Mouse (Mus musculus): Measurements from ENCODE around the gene Ppm1h. TPM values are rescaled to one million over a fixed set of nuclear protein-coding genes. Genes with fewer than 3 reads are reported as not detected.

The Ppm1h gene
- total and polyA plus RNA-seq, 3 experiments = 6.9 to 14.9 TPM; not detected in 1

- TF ChIP-seq TAL1 (IDR thresholded peaks at IDR 0.05; ENCODE audit: low read length) (no peak), MEF2A (IDR thresholded peaks at IDR 0.05; ENCODE audit: extremely low read depth, insufficient replicate concordance, low read depth, low read length, poor library complexity, severe bottlenecking) (no peak), BHLHE40 (IDR thresholded peaks at IDR 0.05; ENCODE audit: borderline replicate concordance, low read depth, low read length) (no peak), MAFK (IDR thresholded peaks at IDR 0.05; ENCODE audit: borderline replicate concordance, low read depth, low read length) (no peak), ELF1 (IDR thresholded peaks at IDR 0.05; ENCODE audit: low read depth, low read length) (no peak), GATA1 (IDR thresholded peaks at IDR 0.05; ENCODE audit: low read depth, low read length) (no peak), POLR2A (IDR thresholded peaks at IDR 0.05; ENCODE audit: control insufficient read depth in 1 of 2, insufficient read depth in 1 of 2, low read depth in 1 of 2, low read length in 2 of 2, poor library complexity in 1 of 2) (no peak), RCOR1 (IDR thresholded peaks at IDR 0.05; ENCODE audit: low read depth, low read length) (no peak), KAT2A (conservative IDR thresholded peaks at IDR 0.05; ENCODE audit: low read depth, low read length) (no peak), USF1 (IDR thresholded peaks at IDR 0.05; ENCODE audit: low read depth, low read length) (no peak), GABPA (IDR thresholded peaks at IDR 0.05; ENCODE audit: low read depth, low read length) (no peak), CTCF (IDR thresholded peaks at IDR 0.05 in 2 of 3, conservative IDR thresholded peaks at IDR 0.05 in 1 of 3; ENCODE audit: control insufficient read depth in 1 of 3, insufficient read depth in 1 of 3, low read depth in 2 of 3, low read length in 3 of 3, poor library complexity in 1 of 3, severe bottlenecking in 1 of 3) (no peak), POLR2AphosphoS5 (IDR thresholded peaks at IDR 0.05; ENCODE audit: borderline replicate concordance, low read depth, low read length) (no peak), USF2 (IDR thresholded peaks at IDR 0.05; ENCODE audit: borderline replicate concordance in 1 of 2, insufficient read depth in 1 of 2, low read depth in 1 of 2, low read length in 2 of 2) (no peak), TBP (IDR thresholded peaks at IDR 0.05; ENCODE audit: low read depth, low read length) (no peak)
- no peak overlapping the region for H3K9ac ChIP-seq (ENCODE audit: control insufficient read depth, low read depth, low read length, poor library complexity, severe bottlenecking)
- DNase-seq (ENCODE audit: low read depth, low spot score) = no peak
- no peaks in the 10 kb centered on the region for H3K79me2 ChIP-seq (ENCODE audit: control insufficient read depth, insufficient read depth, low read length, poor library complexity)
- H3K9me3 ChIP-seq (replicated peaks; ENCODE audit: insufficient read depth, low read length) = no peaks in the 10 kb centered on the region
- H3K27me3 ChIP-seq (ENCODE audit: control insufficient read depth in 1 of 2, insufficient read depth in 2 of 2, low read length in 2 of 2) = no peaks in the 10 kb centered on the region
- H3K4me3 ChIP-seq (ENCODE audit: control insufficient read depth in 1 of 2, insufficient read depth in 1 of 2, low read depth in 2 of 2, low read length in 2 of 2) = no peak overlapping the region
- H3K36me3 ChIP-seq (ENCODE audit: control insufficient read depth in 1 of 2, insufficient read depth in 2 of 2, low read length in 2 of 2) = peaks cover 0 to 4% of the 10 kb centered on the region in 2 experiments; a peak in 2 of 4 replicates
- H3K27ac ChIP-seq (ENCODE audit: control insufficient read depth, low read depth, low read length) = no peak overlapping the region
- H3K4me1 ChIP-seq (ENCODE audit: control insufficient read depth in 1 of 2, insufficient read depth in 2 of 2, low read length in 2 of 2) = peaks cover 0 to 2% of the 10 kb centered on the region in 2 experiments; a peak in 2 of 4 replicates
Measured at GRCm38 (mm10) chr10:122808186-122808585, 129.6 kb downstream of the Ppm1h start.

GRCm38 (mm10) chr10:122809851-122810250, 131.3 kb downstream of the Ppm1h start:
- H3K4me1 ChIP-seq (ENCODE audit: control insufficient read depth in 1 of 2, insufficient read depth in 2 of 2, low read length in 2 of 2) = peaks cover 0 to 2% of the 10 kb centered on the region in 2 experiments; a peak in 2 of 4 replicates
- no peak for TF ChIP-seq RAD21 (IDR thresholded peaks at IDR 0.05; ENCODE audit: low read depth, low read length)
- TF ChIP-seq MEF2A (IDR thresholded peaks at IDR 0.05; ENCODE audit: extremely low read depth, insufficient replicate concordance, low read depth, low read length, poor library complexity, severe bottlenecking) = no peak
- no peak for TF ChIP-seq HCFC1 (IDR thresholded peaks at IDR 0.05; ENCODE audit: low read depth, low read length)
- TF ChIP-seq NRF1 (IDR thresholded peaks at IDR 0.05; ENCODE audit: insufficient read depth, low read depth, low read length, poor library complexity, severe bottlenecking) = no peak
- no peak for TF ChIP-seq USF1 (IDR thresholded peaks at IDR 0.05; ENCODE audit: low read depth, low read length)
- TF ChIP-seq EP300 (IDR thresholded peaks at IDR 0.05; ENCODE audit: low read depth in 1 of 2, low read length in 2 of 2) = no peak
- TF ChIP-seq CHD1 (IDR thresholded peaks at IDR 0.05; ENCODE audit: low read depth, low read length) = no peak
- TF ChIP-seq USF2 (IDR thresholded peaks at IDR 0.05; ENCODE audit: borderline replicate concordance in 1 of 2, insufficient read depth in 1 of 2, low read depth in 1 of 2, low read length in 2 of 2) = no peak
- TF ChIP-seq BHLHE40 (IDR thresholded peaks at IDR 0.05; ENCODE audit: borderline replicate concordance, low read depth, low read length) = no peak
- no peak for TF ChIP-seq ELF1 (IDR thresholded peaks at IDR 0.05; ENCODE audit: low read depth, low read length)
- no peak for TF ChIP-seq SMC3 (IDR thresholded peaks at IDR 0.05; ENCODE audit: low read depth, low read length)
- no peak for TF ChIP-seq MYB (IDR thresholded peaks at IDR 0.05; ENCODE audit: low read depth, low read length)
- no peak for TF ChIP-seq NELFE (IDR thresholded peaks at IDR 0.05; ENCODE audit: low read depth, low read length)
- no peak for TF ChIP-seq SIN3A (IDR thresholded peaks at IDR 0.05; ENCODE audit: low read length)
- H3K4me3 ChIP-seq (ENCODE audit: control insufficient read depth in 1 of 2, insufficient read depth in 1 of 2, low read depth in 2 of 2, low read length in 2 of 2) = no peak overlapping the region
- H3K79me2 ChIP-seq (ENCODE audit: control insufficient read depth, insufficient read depth, low read length, poor library complexity) = no peaks in the 10 kb centered on the region
- no peak overlapping the region for H3K9ac ChIP-seq (ENCODE audit: control insufficient read depth, low read depth, low read length, poor library complexity, severe bottlenecking)
- H3K27me3 ChIP-seq (ENCODE audit: control insufficient read depth in 1 of 2, insufficient read depth in 2 of 2, low read length in 2 of 2) = no peaks in the 10 kb centered on the region
- no peak for DNase-seq (ENCODE audit: low read depth, low spot score)
- no peaks in the 10 kb centered on the region for H3K9me3 ChIP-seq (replicated peaks; ENCODE audit: insufficient read depth, low read length)
- no peak overlapping the region for H3K27ac ChIP-seq (ENCODE audit: control insufficient read depth, low read depth, low read length)
- H3K36me3 ChIP-seq (ENCODE audit: control insufficient read depth in 1 of 2, insufficient read depth in 2 of 2, low read length in 2 of 2) = peaks cover 0 to 4% of the 10 kb centered on the region in 2 experiments; a peak in 2 of 4 replicates
